In the genomic region with DNA sequence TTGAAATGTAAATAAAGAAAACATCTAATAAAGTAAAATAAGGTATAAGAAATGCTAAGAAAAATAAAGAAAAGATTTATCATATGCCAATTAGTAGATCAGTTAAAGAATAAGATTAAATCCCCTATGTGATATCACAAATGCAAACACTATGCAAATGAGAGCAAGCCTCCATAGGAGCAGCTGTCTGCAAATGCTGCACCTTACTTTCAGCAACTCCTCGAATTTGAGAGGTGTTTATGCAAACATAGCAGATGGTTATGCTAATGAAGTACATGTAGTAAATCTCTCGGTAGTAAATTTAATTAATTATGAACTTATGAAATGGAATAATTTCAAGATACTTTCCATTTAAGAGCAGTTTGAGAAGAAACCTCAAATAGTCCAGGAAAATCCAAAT, we compare ENCODE assay signal across 14 mouse cellular contexts.
"Had no signal": no experiment of that assay in that cellular context is flagged by ENCODE, and none has a peak within 500 bp of the region (broad histone marks: within the 10 kb centered on the region; RNA-seq: fewer than 3 reads in every experiment).

No protein-coding gene starts in this region.

- H3K9ac ChIP-seq: kidney, embryonic 15.5 days; limb, embryonic 15.5 days; liver, embryonic 12.5 days; lung, embryonic 14.5 days; midbrain, embryonic 15.5 days; stomach, embryonic 15.5 days had no signal

- H3K4me1 ChIP-seq: kidney, embryonic 15.5 days; limb, embryonic 15.5 days; liver, embryonic 12.5 days; megakaryocyte, embryonic 14.5 days; midbrain, embryonic 15.5 days; stomach, embryonic 15.5 days had no signal

- DNase-seq: kidney, adult 2 months; kidney, postnatal 14 days; lung, embryonic 14.5 days; lung, postnatal 14 days; right cerebral cortex, postnatal 14 days; thymus, postnatal 36 days had no signal

- H3K9me3 ChIP-seq: kidney, embryonic 15.5 days; limb, embryonic 15.5 days; liver, embryonic 12.5 days; megakaryocyte, embryonic 14.5 days; midbrain, embryonic 15.5 days; stomach, embryonic 15.5 days had no signal

- H3K27ac ChIP-seq: kidney, embryonic 15.5 days; left cerebral cortex, adult 2 months; limb, embryonic 15.5 days; liver, embryonic 12.5 days; macrophage; midbrain, embryonic 15.5 days; stomach, embryonic 15.5 days had no signal

- H3K36me3 ChIP-seq: kidney, embryonic 15.5 days; limb, embryonic 15.5 days; liver, embryonic 12.5 days; midbrain, embryonic 15.5 days; stomach, embryonic 15.5 days had no signal

- H3K27me3 ChIP-seq: kidney, embryonic 15.5 days; limb, embryonic 15.5 days; liver, embryonic 12.5 days; megakaryocyte, embryonic 14.5 days; midbrain, embryonic 15.5 days; stomach, embryonic 15.5 days had no signal

- ATAC-seq: liver, embryonic 12.5 days; midbrain, embryonic 15.5 days had no signal

- H3K4me3 ChIP-seq: kidney, embryonic 15.5 days; left cerebral cortex, adult 2 months; limb, embryonic 15.5 days; liver, embryonic 12.5 days; megakaryocyte, embryonic 14.5 days; midbrain, embryonic 15.5 days; stomach, embryonic 15.5 days had no signal

- H3K4me2 ChIP-seq: kidney, embryonic 15.5 days; limb, embryonic 15.5 days; liver, embryonic 12.5 days; lung, embryonic 14.5 days; midbrain, embryonic 15.5 days; stomach, embryonic 15.5 days had no signal
